Mouse (Mus musculus): ENCODE measurements around the gene Tex44.

- TF ChIP-seq CTCF (IDR thresholded peaks at IDR 0.05; ENCODE audit: extremely low read depth, insufficient read depth, insufficient read length, insufficient replicate concordance) = no peak
- no peak for TF ChIP-seq POLR2A (IDR thresholded peaks at IDR 0.05; ENCODE audit: low read depth, low read length)
Observed at GRCm38 (mm10) chr1:86459371-86459770, 33.2 kb downstream of the Tex44 start.
